Mouse (Mus musculus) spleen, adult 2 months (tissue): ENCODE data around the gene Hbb-bs.
"Not testable (repeated sequence)": the region's sequence is repeated elsewhere in the genome, so short reads cannot be mapped to it uniquely, and the experiment has no call there.

Experiments used
- CTCF ChIP-seq: fragments of 200-500 bp; IDR thresholded peaks from 2 replicates; pipeline ENCODE4 v1.5.1; 2011; ENCODE audit warnings: mild to moderate bottlenecking, inconsistent platforms; ENCODE audit not compliant: insufficient read depth, insufficient read length, insufficient replicate concordance; ENCODE audit errors: extremely low read depth
- POLR2A ChIP-seq: fragments of 200-500 bp; IDR thresholded peaks from 2 replicates; pipeline ENCODE4 v1.6.1; 2011; ENCODE audit warnings: low read depth, low read length, inconsistent platforms

DNA sequence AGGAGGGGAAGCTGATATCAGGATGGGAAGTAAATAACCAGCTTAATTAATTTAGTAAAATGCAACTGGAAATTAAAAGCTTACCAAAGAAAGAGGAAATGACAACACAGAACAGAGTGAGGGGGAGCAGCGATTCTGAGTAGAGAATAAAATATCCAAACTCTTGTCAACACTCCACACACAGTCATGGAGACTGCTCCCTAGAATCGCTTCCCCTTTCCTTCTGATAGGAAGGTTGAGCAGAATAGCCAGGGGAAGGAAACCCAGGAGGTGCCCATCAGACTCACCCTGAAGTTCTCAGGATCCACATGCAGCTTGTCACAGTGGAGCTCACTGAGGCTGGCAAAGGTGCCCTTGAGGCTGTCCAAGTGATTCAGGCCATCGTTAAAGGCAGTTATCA, 14.7 kb downstream of the Hbb-bs start:
- not testable (repeated sequence) for TF ChIP-seq POLR2A, CTCF
